Mouse (Mus musculus) layer of hippocampus, postnatal 36 days (tissue): ENCODE data around the gene Myo5c. TPM values are rescaled to one million over a fixed set of nuclear protein-coding genes. Genes with fewer than 3 reads are reported as not detected.

ENCODE experiments used
- DNase-seq, 2 experiments: peaks; one replicate each; pipeline ENCODE4 v3.0.0; 2022
- total RNA-seq, 2 experiments: library from RNA; stranded (reverse); gene quantifications; 2 replicates each; pipeline ENCODE4 v1.2.3; 2021

Gene Myo5c
- under 1 TPM; 0.50 to 0.53 TPM for total RNA-seq

DNA sequence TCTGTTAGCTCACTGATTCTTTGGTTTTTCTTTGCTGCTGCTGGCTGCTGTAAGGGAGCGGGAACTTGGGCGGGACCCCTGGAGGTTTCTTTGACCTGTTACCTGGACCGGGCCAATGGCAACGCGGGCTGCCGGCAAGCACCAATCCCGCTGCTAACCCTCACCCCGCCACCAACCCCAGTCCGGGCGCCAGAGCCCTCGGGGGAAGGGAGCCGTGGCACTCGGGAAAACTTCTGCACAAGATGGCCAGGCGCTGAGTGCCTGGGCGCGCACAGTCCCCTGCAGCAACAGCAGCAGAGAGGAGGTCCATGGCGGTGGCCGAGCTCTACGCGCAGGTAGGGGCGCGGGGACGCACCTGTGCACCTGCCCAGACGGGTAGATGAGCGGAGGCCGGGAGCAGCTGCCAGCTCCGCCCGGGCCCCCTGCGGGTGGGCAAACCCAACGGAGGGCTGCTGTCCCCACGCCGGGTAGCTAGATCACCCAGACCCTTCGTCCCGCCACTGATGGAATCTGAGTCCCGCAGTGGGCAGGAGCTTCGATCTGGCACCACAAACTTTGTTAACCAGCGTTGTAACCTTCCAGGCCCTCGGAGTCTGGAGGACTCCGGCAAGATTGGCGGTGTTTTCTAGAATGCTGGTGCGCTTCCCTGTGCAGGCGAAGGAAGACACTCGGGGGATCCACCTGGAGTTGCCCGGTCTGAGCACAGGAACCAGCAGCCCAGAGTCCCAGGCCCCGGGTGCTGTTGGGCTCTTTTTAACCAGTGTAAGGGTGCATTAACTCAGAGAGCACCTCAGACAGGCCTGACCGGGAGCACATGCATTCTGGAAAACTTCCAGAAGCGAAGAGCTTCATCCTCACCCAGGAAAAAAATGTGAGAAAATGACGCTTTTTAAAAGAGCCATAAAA, at the start of gene Myo5c:
TSS of gene Myo5c (plus strand) at position 180 of the 906 bp plus-strand sequence.
- DNase-seq, result no peak

- no peak for DNase-seq
Observed at GRCm38 (mm10) chr9:75187646-75188260, 44.1 kb upstream of the Myo5c start.

GRCm38 (mm10) chr9:75193858-75194257, 38.0 kb upstream of the Myo5c start:
- DNase-seq, result no peak

GRCm38 (mm10) chr9:75196335-75196734, 35.5 kb upstream of the Myo5c start:
- peak; percentile 21 to 25 for DNase-seq

- peak; percentile 33 to 37 for DNase-seq
Observed at GRCm38 (mm10) chr9:75197297-75197696, 34.5 kb upstream of the Myo5c start.

- no peak for DNase-seq
Observed at GRCm38 (mm10) chr9:75201506-75201905, 30.3 kb upstream of the Myo5c start.

DNA sequence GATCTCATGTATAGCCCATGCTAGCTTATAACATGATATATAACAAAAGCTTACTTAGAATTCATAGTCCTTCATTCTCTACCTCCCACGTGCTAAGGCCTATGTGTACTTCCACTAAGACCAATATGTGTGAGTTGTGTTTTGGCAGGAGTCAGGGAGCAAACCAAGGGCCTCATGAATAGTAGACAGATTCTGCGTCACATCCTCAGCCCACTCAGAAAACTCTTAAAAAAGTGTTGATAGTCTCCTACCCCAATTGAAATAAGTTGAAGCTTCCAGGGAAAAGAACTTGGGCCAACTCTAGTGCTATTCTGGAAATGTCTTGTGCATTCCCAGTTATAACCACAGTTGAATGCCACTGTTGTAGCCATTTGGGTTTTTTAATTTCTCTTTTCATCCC, 29.8 kb upstream of the Myo5c start:
- no peak for DNase-seq

DNA sequence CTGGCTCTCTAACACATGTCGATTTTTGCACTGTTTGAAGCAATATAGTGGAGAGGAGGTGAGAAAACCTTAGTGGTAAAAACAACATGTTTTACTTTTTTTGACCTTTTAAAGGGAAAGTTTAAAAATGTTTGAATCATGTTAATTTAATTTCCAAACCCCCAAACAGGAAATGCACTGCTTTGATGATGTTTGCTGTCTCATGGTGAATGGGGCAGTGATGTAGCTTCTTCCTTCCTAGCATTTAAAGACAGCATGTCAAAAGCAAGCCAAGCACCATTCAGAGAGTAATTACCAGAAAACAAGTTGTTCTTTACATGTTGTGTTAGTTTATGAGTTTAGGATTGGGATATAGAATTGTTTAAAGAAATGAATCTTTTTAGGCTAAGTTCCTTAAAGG, 22.6 kb upstream of the Myo5c start:
- DNase-seq, result no peak

DNA sequence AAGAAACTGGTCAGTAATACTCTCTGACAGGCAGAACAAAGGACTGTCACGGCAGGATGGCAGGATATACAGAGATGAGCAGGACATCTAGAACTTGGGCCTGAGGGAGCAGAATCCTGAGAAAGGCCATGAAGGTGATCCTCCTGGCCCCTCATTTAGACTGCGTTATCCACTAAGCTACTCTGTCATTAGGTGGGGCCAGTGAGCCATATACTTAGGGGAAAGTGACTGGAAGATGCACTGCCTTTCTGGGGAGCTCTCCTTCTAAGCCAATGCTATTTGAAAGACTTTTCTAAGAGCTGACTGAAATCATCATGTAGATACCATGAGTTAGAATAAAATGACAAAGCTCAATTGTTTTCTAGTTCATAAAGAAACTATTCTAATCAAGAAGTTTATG, 21.6 kb upstream of the Myo5c start:
- no peak for DNase-seq

GRCm38 (mm10) chr9:75214743-75215413, 16.9 kb upstream of the Myo5c start:
- no peak for DNase-seq

GRCm38 (mm10) chr9:75219942-75220341, 11.9 kb upstream of the Myo5c start:
- DNase-seq, result no peak

GRCm38 (mm10) chr9:75221420-75222287, 10.2 kb upstream of the Myo5c start:
- no peak for DNase-seq

GRCm38 (mm10) chr9:75232860-75233259, 1.0 kb downstream of the Myo5c start:
- no peak for DNase-seq

- no peak for DNase-seq
Observed at GRCm38 (mm10) chr9:75234271-75234741, 2.5 kb downstream of the Myo5c start.

GRCm38 (mm10) chr9:75234983-75235627, 3.3 kb downstream of the Myo5c start:
- no peak for DNase-seq

- DNase-seq, result no peak
Observed at GRCm38 (mm10) chr9:75235696-75236095, 3.9 kb downstream of the Myo5c start.

DNA sequence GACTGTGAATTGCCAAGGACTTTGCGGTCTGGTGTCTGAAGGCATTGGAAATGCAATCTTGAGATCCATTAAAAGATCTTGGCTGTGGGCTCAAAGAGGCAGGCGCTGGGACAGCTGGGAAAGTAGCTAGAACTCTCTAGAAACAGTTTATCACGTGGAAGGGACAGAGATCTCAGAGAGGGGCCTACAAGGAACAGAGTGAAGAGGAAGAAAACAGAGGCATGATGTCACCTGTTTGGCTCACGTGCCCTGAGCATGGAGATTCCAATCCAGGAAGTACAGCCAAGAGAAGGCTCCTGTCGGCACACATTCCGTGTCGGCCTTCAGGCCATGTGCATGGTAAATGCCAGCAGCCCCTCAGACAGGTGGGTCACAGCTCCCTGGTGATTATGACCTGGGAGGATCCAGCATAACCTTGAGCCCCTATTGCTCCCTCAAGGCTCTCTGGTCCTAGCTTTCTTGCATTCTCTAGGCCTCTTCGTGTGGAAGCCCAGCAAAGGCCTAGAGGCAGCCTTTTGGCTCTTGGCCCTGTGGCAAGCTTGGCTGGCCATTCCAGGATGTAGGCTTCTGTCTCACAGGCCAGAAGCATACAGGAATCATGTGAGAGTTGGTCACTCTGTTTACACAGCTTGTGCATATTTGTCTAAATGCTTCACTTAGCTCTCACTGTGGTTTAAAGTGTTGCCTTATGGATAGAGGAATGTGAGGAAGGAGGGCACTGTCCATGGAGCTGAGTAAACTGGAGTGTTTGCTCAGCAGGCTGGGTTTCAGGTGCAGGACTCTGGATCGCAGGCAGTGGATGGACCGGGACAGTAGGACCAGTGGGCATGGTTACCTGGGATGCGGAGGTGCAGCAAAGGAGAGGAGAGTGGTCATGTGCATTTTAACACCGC, 4.8 kb downstream of the Myo5c start:
- no peak for DNase-seq

GRCm38 (mm10) chr9:75238179-75238578, 6.4 kb downstream of the Myo5c start:
- DNase-seq, result no peak

DNA sequence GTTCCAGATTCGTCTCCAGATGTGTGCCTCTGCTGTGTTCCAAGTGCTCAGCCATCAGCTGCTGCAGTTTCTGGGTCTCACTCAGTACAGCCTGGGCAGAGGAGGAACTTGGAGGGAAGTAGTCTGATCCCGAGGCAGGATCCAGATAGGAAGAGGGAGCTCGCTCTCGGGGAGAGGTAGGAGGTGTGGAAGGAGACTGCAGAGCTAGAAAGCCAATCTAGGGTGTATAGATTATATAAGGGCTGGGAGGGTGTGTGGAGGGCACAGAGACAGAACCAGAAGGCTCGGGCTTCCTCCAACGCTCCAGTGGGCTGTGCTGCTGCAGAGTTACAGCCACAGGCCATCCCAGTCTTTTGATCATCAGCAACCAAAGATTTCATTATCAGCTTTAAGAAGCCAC, 11.2 kb downstream of the Myo5c start:
- DNase-seq, result no peak

DNA sequence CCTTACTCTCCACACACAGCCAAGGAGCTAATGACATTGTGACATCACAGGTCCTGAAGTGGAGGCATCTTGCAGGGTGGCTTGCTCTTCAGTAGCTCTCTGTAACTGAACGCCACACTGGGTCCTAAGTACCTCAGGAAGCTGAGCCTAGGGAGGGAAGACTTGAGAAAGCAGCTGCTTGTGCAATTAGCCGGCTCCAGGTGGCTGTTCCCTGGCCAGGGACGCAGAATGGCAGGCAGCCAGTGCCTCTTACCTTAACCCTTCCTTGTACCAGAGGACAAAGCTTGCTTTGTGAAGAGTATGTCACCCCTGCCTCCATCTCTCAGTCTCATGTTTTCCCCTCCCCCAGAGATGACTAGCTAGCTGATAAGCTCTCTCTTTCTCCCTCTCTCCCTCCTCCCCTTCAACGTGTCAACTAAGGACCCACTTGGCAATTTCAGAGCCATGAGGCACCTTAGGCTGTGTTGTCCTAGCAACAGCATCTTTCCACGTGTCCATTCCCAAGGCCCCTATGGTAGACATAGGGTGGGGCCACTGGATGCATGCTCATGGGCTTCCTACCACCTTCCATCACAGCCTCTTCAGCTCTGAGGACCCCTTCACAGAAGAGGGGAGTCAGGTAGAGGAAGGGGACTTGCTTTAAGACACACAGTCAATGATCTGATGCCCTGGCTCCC, 12.0 kb downstream of the Myo5c start:
- no peak for DNase-seq
